Mouse (Mus musculus): Measurements from ENCODE around the gene Cdc42bpg.

DNA sequence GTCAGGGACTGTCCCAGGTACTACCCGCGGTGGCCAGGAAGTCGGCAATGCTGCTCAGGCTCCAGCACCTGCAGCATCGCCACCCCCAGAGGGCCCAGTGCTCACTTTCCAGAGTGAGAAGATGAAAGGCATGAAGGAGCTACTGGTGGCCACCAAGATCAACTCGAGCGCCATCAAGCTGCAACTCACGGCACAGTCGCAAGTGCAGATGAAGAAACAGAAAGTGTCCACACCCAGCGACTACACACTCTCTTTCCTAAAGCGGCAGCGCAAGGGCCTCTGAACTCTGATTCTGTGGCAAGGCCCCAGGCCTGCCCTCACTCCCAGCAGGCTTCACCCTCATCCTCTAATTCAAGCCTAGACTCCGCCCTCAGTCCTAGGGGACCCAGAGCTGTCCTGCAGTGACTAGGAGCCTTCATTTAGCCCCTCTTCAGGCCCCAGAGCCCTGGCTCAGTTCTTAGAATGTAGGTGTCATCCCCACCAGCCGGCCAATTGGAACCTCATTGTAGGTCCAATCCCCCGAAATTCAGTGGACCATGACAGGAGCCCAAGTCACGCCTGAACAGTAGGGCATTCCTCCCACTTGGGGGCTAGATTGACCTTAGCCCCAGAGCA is 33.7 kb downstream of the Cdc42bpg start:
- TF ChIP-seq CTCF (conservative IDR thresholded peaks at IDR 0.05; ENCODE audit: low read length) (peak; percentile 20; the same call in 1 of the 2 replicates), NANOG (IDR thresholded peaks at IDR 0.05; ENCODE audit: borderline replicate concordance, low read length) (no peak), POU5F1 (IDR thresholded peaks at IDR 0.05; ENCODE audit: borderline replicate concordance, low read length) (no peak)

Data from E14TG2a.4 (cell line).